Mouse (Mus musculus): ENCODE data around the gene Csta1.

Csta1 gene

GRCm38 (mm10) chr16:36071071-36071449 is 60.0 kb downstream of the Csta1 start:
- DNase-seq (ENCODE audit: low spot score): no peak

All from spleen, adult 12 weeks (tissue).